Mouse (Mus musculus): Measurements from ENCODE around the gene Cep72. TPM values are rescaled to one million over a fixed set of nuclear protein-coding genes. Genes with fewer than 3 reads are reported as not detected.
"Not testable (repeated sequence)": the region's sequence is repeated elsewhere in the genome, so short reads cannot be mapped to it uniquely, and the experiment has no call there.

The Cep72 gene
- total RNA-seq, 1 experiment from 2014 or later, result 8.9 TPM

DNA sequence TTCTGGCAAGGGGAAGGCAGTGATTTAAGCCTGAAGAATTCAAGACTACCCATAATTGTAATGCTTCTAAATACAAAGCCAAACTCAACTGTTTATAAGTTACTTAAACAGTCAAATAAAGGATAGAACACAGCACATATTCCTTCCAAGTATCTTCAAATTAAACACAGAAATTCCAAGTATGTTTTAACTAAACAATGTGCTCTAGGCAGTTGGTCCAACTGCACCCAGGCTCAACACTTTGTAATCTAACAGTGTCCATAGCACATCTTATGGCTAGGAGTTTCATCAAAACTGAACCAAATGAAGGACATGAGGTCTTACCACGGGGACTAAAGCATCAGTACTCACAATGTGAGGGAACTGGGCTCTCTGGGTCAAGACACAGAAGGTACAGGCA lies 5.9 kb downstream of the Cep72 start:
- no peak for ATAC-seq (replicated peaks in 1 of 2; ENCODE audit: insufficient read depth in 1 of 2, low FRiP score in 2 of 2, low TSS enrichment in 1 of 2, low read depth in 1 of 2, poor library complexity in 2 of 2, severe bottlenecking in 2 of 2)

DNA sequence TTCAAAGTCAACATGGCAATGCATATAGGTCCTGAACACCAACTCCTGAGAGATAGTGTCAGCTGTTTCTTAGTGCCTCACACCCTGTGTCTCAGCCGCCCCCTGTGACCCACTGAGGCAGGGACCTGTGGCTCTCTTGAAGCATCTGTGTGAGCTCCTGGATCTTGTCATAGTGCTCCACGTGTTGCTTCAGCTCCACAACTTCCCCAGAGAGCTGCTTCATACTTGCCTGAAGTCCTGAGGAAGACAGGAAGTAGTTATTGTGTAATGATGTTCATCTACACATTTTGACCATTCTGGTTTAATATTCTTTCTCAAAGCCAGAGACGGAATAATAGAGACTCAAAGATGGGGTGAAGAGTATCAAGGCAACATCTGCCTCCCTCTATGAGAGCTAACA lies 22.2 kb downstream of the Cep72 start:
- no peak for ATAC-seq (replicated peaks in 1 of 2; ENCODE audit: insufficient read depth in 1 of 2, low FRiP score in 2 of 2, low TSS enrichment in 1 of 2, low read depth in 1 of 2, poor library complexity in 2 of 2, severe bottlenecking in 2 of 2)

DNA sequence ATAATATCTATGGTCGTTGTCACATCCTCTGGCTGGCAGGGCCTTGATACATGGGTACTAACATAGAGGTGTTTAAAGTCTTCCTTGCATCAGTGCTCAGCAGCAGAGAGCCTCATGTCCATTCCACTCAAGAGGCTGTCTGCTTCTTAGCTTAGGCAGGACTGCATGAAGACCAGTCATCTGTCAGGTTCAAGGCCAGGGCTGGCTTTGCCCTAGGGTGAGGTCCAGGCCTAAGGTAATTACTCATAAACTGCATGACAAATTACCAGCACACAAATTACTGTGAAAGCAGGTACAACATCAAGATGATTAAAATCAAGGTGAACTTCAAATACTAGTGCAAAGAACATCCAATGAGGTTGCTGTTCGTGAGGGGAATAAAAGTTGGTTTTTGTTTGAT lies 26.3 kb downstream of the Cep72 start:
- no peak for ATAC-seq (replicated peaks in 1 of 2; ENCODE audit: insufficient read depth in 1 of 2, low FRiP score in 2 of 2, low TSS enrichment in 1 of 2, low read depth in 1 of 2, poor library complexity in 2 of 2, severe bottlenecking in 2 of 2)

DNA sequence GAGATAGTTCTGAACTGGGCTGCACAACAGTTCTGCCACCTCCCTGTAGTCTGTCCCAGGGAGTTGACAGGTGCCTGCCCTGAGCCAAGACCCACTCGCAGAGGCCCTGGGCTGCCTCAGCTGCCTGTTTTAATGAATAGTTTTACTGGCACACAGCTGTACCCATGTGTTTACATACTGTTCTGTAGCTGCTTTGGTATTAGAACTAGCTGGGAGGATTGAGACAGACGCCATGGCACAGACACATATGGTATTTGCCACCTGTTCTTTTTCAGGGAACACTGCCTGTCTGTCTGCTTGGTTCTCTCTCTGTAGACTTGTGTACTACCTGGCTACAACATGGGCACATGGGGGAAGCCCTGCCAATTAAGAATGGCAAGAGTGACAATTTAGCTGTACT lies 27.3 kb downstream of the Cep72 start:
- no peak for ATAC-seq (replicated peaks in 1 of 2; ENCODE audit: insufficient read depth in 1 of 2, low FRiP score in 2 of 2, low TSS enrichment in 1 of 2, low read depth in 1 of 2, poor library complexity in 2 of 2, severe bottlenecking in 2 of 2)

DNA sequence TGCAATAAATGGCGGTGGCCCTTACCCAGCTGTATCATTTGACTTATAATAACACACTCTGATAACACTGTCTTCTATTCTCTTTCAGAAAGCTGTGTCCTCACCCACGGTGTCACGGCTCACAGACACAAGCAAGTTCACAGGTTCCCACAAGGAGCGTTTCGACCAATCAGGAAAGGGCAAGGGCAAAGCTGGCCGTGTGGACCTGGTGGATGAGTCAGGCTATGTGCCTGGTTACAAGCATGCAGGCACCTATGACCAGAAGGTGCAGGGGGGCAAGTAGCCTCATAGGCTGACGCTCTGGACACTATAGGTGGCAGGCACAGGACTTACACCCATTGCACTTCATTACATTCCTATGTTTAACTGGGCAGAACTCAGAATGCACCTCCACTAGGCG lies 31.0 kb downstream of the Cep72 start:
- no peak for ATAC-seq (replicated peaks in 1 of 2; ENCODE audit: insufficient read depth in 1 of 2, low FRiP score in 2 of 2, low TSS enrichment in 1 of 2, low read depth in 1 of 2, poor library complexity in 2 of 2, severe bottlenecking in 2 of 2)

DNA sequence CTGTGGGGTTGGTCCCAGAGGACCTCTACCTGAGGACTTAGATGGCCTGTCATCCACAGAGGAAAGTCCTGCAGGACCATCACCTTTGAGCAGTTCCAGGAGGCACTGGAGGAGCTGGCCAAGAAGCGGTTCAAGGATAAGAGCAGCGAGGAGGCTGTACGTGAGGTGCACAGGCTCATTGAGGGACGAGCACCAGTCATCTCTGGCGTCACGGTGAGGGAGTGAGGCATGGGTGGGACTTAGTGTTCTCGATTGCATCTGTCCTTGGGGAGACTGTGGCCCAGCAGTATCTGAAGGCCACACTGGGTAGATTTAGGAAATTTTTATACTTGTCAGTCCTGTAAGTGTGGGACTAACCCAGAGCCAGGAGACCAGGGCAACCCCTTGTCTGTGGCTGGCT lies 31.4 kb downstream of the Cep72 start:
- no peak for ATAC-seq (replicated peaks in 1 of 2; ENCODE audit: insufficient read depth in 1 of 2, low FRiP score in 2 of 2, low TSS enrichment in 1 of 2, low read depth in 1 of 2, poor library complexity in 2 of 2, severe bottlenecking in 2 of 2)

DNA sequence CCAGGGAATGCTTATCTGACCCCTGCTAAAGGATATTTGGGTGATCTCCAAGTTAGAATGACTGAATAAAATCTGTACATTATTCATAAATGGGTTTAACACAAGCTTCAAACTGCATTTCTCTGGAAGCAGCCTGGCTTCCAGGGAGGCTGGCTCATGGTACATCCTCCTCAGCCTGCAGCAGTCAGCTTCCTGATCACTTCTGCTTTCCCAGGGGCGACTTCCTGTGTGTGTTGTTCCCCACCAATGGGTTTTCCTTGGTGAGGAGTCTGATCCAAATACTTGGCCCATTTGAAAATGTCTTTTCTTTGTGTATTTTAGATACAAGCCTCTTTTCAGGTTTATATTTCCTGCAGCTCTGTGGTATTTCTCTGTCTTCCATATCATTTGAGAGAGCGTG lies 33.1 kb downstream of the Cep72 start:
- no peak for ATAC-seq (replicated peaks in 1 of 2; ENCODE audit: insufficient read depth in 1 of 2, low FRiP score in 2 of 2, low TSS enrichment in 1 of 2, low read depth in 1 of 2, poor library complexity in 2 of 2, severe bottlenecking in 2 of 2)

DNA sequence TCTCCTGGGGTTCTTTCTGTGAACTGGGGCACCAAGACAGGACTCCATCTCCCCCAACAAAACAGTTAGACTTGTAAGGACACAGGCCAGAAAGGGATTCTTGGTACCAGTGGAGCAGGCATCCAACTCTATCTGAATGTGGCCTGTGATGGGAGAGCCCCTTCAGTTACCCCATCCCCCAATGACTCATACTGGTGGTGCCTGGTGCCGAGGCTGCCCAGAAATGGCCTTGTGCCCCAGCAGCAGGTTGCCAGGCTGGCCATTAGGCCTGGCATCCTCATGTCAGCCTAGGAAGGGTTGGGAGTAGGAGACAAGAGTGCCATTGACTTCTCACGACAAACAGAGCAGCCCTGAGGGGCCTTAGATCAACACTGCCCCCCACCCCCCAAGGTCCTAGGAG lies 34.0 kb downstream of the Cep72 start:
- no peak for ATAC-seq (replicated peaks in 1 of 2; ENCODE audit: insufficient read depth in 1 of 2, low FRiP score in 2 of 2, low TSS enrichment in 1 of 2, low read depth in 1 of 2, poor library complexity in 2 of 2, severe bottlenecking in 2 of 2)

DNA sequence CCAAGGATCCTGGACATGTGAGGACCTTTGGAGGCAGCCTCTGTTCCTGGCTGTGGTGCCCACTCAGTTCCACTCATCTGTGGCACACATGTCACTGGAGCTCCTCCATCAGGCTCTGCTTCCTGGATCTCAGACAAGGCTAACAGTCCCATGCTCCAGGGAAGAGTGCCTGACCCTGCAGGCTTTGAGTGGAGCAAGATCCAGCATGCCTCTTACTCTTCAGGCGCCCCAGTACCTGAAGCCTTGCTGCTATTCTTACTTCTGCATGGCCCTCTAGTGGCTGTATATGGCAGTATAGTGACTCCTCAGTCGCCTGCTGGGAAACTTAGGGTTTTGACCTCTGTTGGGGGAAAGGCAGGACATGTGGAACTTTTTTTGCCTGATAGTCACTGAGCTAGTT lies 35.9 kb downstream of the Cep72 start:
- peak; percentile 40 to 44; a peak in 1 of 4 replicates for ATAC-seq (replicated peaks in 1 of 2; ENCODE audit: insufficient read depth in 1 of 2, low FRiP score in 2 of 2, low TSS enrichment in 1 of 2, low read depth in 1 of 2, poor library complexity in 2 of 2, severe bottlenecking in 2 of 2)

DNA sequence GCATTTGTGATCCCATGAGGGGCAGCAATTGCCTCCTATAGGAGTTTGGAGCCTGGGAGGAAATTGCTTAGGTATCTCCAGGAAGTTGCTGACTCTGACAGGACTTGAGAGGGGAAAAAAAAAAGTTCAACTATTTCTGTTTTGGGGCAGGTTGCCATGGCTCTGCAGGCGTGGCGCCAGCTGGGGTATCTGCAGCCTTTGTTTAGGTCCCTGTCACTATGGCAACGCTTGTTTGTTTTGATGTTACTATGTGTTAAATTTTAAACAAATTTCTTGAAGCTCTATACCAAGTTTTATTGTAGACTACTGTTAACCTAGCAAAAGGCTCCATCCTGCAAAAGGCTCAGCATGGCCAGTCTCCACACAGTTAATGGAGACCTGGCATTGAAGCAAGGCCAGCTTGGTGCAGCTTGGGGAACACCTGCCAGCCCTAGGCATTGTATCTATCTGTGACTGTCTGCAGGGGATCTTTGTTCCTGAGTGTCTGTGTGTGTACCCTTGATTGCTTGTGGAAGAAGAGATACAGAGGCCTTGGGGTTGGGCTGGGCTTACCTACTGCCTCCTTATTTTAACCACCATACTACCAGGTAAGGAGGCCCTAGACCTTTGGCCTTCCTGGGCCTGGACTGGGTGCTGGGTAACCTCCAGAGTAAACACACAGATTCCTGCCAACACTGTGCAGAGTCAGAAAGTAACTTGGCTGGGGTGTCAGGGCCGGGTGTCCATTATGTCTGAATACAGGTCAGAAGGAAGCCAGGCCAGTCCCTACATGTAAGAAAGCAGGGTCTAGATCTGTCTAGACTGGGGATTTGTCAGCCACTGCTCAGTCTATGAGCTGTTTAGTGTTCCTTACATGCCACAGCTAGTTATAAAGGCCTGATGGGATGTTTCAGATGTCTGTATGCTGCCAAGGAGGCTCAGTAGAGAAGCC lies 36.7 kb downstream of the Cep72 start:
- ATAC-seq (replicated peaks in 1 of 2; ENCODE audit: insufficient read depth in 1 of 2, low FRiP score in 2 of 2, low TSS enrichment in 1 of 2, low read depth in 1 of 2, poor library complexity in 2 of 2, severe bottlenecking in 2 of 2), result no peak; a peak in 1 of 4 replicates

DNA sequence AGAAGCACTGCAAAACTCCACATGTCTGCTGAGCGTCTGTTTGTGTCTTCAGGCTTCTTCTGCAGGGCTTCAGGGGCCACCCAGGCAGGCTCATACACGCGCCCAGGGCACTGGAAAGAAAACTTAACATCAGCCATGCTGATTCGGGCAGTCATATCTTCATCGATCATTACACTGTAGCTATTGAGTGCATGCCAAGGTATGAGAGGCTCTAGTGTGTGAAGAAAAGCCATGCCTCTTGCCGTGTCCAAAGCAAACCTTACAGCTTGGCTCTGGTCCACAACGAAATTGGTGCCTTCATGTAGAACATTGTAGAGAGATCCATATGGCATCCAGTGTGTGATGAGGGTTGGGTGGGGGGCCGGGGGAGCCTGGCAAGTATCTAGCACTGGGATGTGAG lies 43.1 kb downstream of the Cep72 start:
- not testable (repeated sequence) for ATAC-seq (replicated peaks in 1 of 2; ENCODE audit: insufficient read depth in 1 of 2, low FRiP score in 2 of 2, low TSS enrichment in 1 of 2, low read depth in 1 of 2, poor library complexity in 2 of 2, severe bottlenecking in 2 of 2)

DNA sequence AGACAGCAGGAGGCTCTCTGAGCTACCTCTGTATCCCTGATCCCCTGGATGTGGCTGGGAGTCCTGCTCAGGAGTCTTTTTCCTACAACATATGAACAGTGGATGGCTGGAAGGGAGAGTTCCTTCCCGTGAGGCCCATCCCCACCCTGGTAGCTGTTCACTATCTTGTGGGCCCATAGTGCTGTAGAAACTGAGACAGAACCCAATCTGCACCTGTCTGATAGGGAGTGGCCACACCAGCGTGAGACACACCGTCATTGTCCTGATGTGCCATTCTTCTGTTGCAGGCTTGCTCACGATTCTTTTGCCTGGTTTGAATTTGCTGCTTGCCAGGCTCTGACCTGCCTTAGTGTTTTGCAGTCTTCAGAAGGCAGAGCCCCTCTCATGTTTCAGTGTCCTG lies 44.7 kb downstream of the Cep72 start:
- no peak for ATAC-seq (replicated peaks in 1 of 2; ENCODE audit: insufficient read depth in 1 of 2, low FRiP score in 2 of 2, low TSS enrichment in 1 of 2, low read depth in 1 of 2, poor library complexity in 2 of 2, severe bottlenecking in 2 of 2)

DNA sequence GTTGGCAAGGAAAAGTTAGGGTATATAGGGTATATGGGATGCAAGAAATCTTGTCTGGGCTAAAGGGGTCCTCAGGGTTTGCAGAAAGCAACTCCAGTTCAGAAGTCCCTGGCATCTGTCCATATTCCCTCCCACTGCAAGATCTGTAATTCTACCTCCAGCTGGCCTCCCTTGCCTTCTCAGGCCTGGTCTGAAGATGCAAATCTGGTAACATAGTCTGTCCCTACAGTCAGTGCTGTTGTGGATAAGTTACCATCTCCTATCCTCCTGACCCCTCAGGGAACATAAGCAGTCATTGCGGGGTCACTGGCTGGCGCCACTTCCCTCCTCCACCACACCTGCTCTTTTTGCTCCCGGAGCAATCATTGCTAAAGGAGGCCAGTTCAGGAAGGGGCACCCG lies 46.2 kb downstream of the Cep72 start:
- ATAC-seq (replicated peaks in 1 of 2; ENCODE audit: insufficient read depth in 1 of 2, low FRiP score in 2 of 2, low TSS enrichment in 1 of 2, low read depth in 1 of 2, poor library complexity in 2 of 2, severe bottlenecking in 2 of 2), result no peak

DNA sequence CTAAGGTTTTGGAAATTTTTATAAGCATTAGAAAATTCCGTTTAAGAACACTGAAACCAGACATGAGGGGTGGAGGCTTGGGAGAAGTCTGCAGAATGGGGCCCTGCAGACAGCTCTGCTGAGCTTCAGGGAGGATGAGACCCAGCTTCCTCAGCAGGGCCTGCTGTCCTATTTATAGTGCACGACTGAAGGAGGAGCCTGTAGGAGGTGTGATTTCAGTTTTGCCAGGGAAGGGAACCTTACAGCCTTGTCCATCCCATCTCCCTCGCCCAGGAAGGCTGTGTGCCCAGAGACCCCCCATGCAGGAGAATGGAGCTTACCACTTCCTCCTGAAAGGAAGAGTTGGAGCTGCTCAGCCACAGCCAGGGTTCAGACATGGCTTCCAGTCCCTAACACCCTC lies 51.4 kb downstream of the Cep72 start:
- ATAC-seq (replicated peaks in 1 of 2; ENCODE audit: insufficient read depth in 1 of 2, low FRiP score in 2 of 2, low TSS enrichment in 1 of 2, low read depth in 1 of 2, poor library complexity in 2 of 2, severe bottlenecking in 2 of 2), result no peak

DNA sequence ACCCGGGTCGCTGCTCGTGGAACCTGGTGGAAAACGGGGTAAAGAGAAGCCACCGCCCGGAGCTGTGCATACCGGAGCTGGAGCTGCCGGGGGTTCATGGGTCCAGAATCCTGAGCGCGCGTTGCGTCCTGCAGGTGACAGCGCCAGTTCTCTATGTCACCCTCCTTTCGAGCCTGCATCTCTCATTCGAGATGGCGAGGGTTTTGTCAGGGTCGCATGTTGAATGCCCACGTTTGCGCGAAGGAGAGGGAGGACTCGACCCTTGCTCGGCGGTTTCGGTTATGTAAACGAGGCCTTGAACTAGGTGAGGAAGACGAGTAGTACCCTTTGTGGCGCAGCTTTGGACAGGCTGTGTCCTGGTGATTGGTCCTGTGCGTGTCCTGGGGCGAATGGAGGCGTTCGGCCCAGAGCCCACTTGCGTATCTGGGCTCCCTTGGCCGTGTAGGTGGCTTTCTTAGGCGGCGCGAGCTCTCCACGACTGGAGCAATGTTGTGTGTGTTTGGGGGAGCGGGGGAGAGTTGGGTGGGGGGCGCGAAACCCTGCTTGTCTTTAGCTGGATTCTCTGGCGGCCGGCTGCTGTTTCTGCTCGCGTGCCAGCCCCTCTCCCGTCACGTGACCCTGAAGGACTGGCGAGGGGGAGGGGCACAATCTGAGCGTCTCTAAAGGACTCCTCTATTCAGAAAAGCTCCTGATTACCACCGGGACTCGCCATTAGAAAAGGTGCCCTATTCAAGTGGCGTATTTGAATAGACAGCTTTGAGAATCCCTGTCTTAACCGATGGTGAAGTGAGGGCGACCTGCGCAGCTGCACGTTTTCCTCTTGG lies 52.1 kb downstream of the Cep72 start:
- 0 out of 4 replicates have a peak, but pooled peaks have one; percentile 3 to 6 for ATAC-seq (replicated peaks in 1 of 2; ENCODE audit: insufficient read depth in 1 of 2, low FRiP score in 2 of 2, low TSS enrichment in 1 of 2, low read depth in 1 of 2, poor library complexity in 2 of 2, severe bottlenecking in 2 of 2)

DNA sequence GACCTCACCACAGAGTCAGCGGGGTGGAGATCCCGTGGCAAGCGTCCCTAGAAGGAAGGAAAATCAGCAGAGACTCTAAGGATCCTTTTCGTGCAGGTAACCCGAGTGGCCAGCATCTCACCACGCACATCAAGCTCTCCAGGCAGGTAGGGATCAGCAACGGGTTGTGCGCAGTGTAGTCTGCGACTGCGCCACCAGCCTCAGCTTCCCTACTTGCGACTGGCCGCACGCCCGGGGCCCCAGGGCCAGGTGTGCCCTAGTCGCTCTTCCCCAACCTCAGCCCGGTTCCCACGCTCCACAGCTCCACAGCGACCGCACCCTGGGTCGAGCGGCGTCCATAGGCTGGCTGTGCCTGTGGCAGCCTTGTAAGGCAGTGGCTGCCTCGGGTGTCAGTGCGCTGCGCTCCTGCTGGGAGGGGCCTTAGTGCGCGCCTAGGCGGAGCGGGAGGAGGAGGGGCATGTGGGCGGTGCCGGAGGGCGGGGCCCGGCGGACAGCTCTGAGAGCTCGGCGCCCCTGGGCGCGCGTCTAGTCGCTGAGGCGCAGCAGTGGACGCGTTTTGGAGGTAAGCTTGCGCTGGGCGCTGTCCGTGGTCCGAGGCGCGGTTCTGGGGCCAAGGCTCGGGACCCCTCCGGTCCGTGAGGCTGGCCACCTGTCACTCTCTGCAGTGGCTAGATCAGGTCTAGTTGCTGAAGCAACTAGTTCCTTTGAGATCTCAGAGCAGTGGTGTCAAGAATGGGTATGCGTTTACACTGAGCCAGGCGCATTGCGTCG lies 53.0 kb downstream of the Cep72 start, which contains the start of gene Tppp:
TSS of gene Tppp (plus strand) at position 460 of the 771 bp plus-strand sequence.
- ATAC-seq (replicated peaks in 1 of 2; ENCODE audit: insufficient read depth in 1 of 2, low FRiP score in 2 of 2, low TSS enrichment in 1 of 2, low read depth in 1 of 2, poor library complexity in 2 of 2, severe bottlenecking in 2 of 2), result peak; percentile 93 to 95

DNA sequence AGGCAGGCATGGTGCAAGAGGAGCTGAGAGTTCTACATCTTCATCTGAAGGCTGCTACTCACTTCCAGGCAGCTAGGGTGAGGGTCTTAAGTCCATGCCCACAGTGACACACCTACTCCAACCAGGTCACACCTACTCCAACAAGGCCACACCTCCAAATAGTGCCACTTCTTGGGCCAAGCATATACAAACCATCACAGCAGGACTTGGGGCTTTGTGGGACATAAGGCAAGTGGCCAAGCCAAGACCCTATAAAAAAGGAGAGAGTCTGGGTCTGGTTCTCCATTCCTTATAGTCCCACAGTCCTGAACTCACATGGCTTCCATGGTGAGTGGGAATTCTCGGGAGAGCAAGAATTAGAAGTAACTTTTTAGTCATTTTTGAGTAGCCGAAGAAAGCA lies 53.9 kb downstream of the Cep72 start:
- ATAC-seq (replicated peaks in 1 of 2; ENCODE audit: insufficient read depth in 1 of 2, low FRiP score in 2 of 2, low TSS enrichment in 1 of 2, low read depth in 1 of 2, poor library complexity in 2 of 2, severe bottlenecking in 2 of 2), result not testable (repeated sequence)

DNA sequence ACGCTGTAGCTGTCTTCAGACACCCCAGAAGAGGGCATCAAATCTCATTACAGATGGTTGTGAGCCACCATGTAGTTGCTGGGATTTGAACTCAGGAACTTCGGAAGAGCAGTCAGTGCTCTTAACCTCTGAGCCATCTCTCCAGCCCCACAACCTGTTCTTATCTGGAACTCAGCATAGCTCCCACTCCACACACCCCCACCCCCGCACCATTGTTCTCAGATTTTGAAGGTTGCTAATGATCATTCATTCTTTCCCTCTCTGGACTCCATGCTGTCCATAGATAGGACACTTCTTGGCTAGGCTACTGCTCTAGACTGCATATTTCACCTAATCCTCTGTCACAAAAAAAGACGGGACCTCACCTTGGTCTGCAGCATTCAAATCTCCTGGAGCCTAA lies 55.2 kb downstream of the Cep72 start:
- not testable (repeated sequence) for ATAC-seq (replicated peaks in 1 of 2; ENCODE audit: insufficient read depth in 1 of 2, low FRiP score in 2 of 2, low TSS enrichment in 1 of 2, low read depth in 1 of 2, poor library complexity in 2 of 2, severe bottlenecking in 2 of 2)
